Mouse (Mus musculus) liver, embryonic 14.5 days (tissue): ENCODE data around the gene Traf3ip2.

ENCODE experiments used
- CTCF ChIP-seq: IDR thresholded peaks from 2 replicates; pipeline ENCODE4 v1.5.1; 2016; ENCODE audit warnings: antibody characterized with exemption, low read depth, control low read depth
- EP300 ChIP-seq: IDR thresholded peaks from 2 replicates; pipeline ENCODE4 v1.6.1; 2016; ENCODE audit warnings: antibody characterized with exemption, low read depth

GRCm38 (mm10) chr10:39692152-39692551, 79.4 kb downstream of the Traf3ip2 start:
- TF ChIP-seq EP300 (no peak), CTCF (no peak)
